Mouse (Mus musculus) heart, adult 10 weeks (tissue): ENCODE data around the gene Pawr. TPM values are rescaled to one million over a fixed set of nuclear protein-coding genes. Genes with fewer than 3 reads are reported as not detected.

Source experiments
- polyA plus RNA-seq: library from polyadenylated mRNA; stranded (reverse); fragments of 350-450 nt; fragmentation: Illumina TruSeq; extraction: RNeasy Lipid Tissue Mini Kit (QIAGEN cat#74804); gene quantifications from one replicate; pipeline ENCODE4 v1.2.3, GENCODE M21; 2014; ENCODE audit warnings: low read depth, low replicate concordance

The Pawr gene
- polyA plus RNA-seq, result 2.9 TPM

DNA sequence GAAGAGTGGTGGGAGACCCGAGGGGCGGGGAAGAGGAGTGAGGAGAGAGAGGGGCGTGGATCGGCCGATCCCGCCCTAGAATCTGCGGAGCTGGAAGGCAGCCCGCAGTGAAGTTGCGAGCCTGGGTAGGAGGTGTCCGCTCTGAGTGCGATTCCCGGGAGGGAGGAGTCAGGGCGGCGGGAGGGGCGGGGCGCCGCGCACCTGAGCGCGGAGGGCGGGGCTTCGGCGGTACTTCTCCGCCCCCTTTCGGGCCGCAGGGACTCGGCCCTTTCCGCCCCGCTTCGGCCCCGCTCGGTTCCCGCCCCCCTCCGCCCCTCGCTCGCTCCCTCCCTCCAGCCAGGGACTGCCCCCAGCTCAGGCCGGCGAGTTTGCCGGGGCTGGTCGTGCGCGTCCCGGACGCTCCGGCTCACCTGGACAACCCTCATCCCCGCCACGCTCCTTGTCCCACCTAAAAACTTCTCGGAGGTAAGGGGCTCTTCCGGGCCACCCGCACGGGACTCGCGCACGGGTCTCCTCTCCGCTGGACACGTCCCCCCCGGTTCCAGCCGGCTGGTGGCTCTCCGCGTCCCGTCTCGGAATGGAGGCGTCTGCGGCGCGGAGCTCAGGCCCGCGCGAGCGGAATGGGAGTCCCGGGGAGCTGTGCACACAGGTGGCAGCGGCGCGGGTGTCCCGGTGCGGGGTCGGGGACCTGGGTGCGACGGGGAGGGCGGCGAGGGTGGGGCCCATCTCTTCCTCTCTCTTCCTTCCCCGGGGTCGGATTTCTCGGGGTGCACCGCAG lies at the start of gene Pawr:
TSS of gene Pawr (plus strand) at position 338 of the 778 bp plus-strand sequence.

Other genes with a start within 250 kb of the Pawr start
- 54.1 TPM for gene Ppp1r12a, start 169.9 kb upstream of the Pawr start, polyA plus RNA-seq